Mouse (Mus musculus) lung, adult 2 months (tissue): ENCODE measurements around the gene Sstr4.

ENCODE experiments used
- CTCF ChIP-seq: fragments of 200-500 bp; IDR thresholded peaks from 2 replicates; pipeline ENCODE4 v1.5.1; 2011; ENCODE audit warnings: mild to moderate bottlenecking, low read length, control low read depth; ENCODE audit not compliant: insufficient read depth
- POLR2A ChIP-seq: fragments of 200-500 bp; IDR thresholded peaks from 2 replicates; pipeline ENCODE4 v1.6.1; 2011; ENCODE audit warnings: low read depth, mild to moderate bottlenecking, control low read depth, low read length, borderline replicate concordance; ENCODE audit errors: extremely low read depth

- no peak for TF ChIP-seq POLR2A
- no peak for TF ChIP-seq CTCF
Observed at GRCm38 (mm10) chr2:148346976-148347375, 48.2 kb upstream of the Sstr4 start.
